Mouse (Mus musculus): Measurements from ENCODE around the gene Hdac4. TPM values are rescaled to one million over a fixed set of nuclear protein-coding genes. Genes with fewer than 3 reads are reported as not detected.
A peak's percentile ranks its signal among the peaks of the same experiment; 100 is the strongest.

Gene Hdac4
- polyA plus RNA-seq, 1 experiment: 22.6 TPM

DNA sequence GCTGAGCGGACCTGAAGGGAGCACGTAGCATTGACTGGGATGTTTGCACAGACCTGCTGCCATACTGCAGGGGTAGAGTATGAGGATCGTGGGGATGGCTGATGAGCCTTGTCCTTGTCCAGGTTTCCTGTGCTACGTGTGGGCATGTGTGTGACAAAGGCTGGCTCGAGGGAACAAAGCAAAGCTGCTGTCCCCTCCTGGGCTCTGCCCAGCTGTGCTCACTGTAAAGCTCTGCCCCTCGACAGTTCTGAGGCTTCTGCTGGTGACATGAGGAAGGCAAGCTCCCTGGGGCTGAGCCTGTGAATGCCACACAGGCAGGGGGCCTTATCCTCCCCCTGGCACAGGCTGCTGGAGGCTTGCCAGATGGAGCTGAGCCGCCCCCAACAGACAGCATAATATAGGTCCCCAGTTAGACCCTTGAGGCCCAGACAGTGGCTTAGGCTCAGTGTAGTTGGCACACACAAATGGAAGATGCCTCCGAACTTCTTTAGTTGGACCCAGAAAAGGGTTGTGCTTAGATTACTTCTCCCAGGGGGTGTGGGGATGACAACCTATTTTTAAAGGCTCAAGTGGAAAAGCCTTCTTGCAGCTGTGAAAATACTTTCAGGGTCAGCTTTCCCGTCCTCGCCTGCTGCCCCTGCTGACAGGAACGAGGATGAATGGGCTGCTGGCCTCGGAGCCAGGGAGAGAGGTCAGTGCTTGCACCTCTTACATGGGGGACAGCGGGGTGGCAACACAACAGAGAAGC is 16.7 kb upstream of the Hdac4 start:
- DNase-seq: no peak
- WGBS: 43% methylated on average over 13 of the region's 13 CpGs
- H3K4me3 ChIP-seq (replicated peaks; ENCODE audit: extremely low read depth, low read depth, low read length): no peak overlapping the region
- TF ChIP-seq CTCF (IDR thresholded peaks at IDR 0.05; ENCODE audit: insufficient read depth, low read length) (no peak), POLR2A (IDR thresholded peaks at IDR 0.05; ENCODE audit: borderline replicate concordance, extremely low read depth, low read depth, low read length) (no peak)
- peaks cover 7% of the 10 kb centered on the region for H3K4me1 ChIP-seq (ENCODE audit: control insufficient read depth, insufficient read depth, low read length)

- WGBS: 65% methylated on average over 17 of the region's 17 CpGs
- TF ChIP-seq CTCF (IDR thresholded peaks at IDR 0.05; ENCODE audit: insufficient read depth, low read length) (no peak), POLR2A (IDR thresholded peaks at IDR 0.05; ENCODE audit: borderline replicate concordance, extremely low read depth, low read depth, low read length) (no peak)
- Histone ChIP-seq H3K4me1 (ENCODE audit: control insufficient read depth, insufficient read depth, low read length) (no peaks in the 10 kb centered on the region), H3K4me3 (replicated peaks; ENCODE audit: extremely low read depth, low read depth, low read length) (no peak overlapping the region)
- DNase-seq: no peak
Measured at GRCm38 (mm10) chr1:92202639-92203352, 7.3 kb upstream of the Hdac4 start.

GRCm38 (mm10) chr1:92190463-92190862 is 5.0 kb downstream of the Hdac4 start:
- WGBS: 64% methylated on average over 3 of the region's 3 CpGs
- no peaks in the 10 kb centered on the region for H3K4me1 ChIP-seq (ENCODE audit: control insufficient read depth, insufficient read depth, low read length)
- no peak overlapping the region for H3K4me3 ChIP-seq (replicated peaks; ENCODE audit: extremely low read depth, low read depth, low read length)
- TF ChIP-seq POLR2A (IDR thresholded peaks at IDR 0.05; ENCODE audit: borderline replicate concordance, extremely low read depth, low read depth, low read length) (no peak), CTCF (IDR thresholded peaks at IDR 0.05; ENCODE audit: insufficient read depth, low read length) (no peak)
- no peak for DNase-seq

DNA sequence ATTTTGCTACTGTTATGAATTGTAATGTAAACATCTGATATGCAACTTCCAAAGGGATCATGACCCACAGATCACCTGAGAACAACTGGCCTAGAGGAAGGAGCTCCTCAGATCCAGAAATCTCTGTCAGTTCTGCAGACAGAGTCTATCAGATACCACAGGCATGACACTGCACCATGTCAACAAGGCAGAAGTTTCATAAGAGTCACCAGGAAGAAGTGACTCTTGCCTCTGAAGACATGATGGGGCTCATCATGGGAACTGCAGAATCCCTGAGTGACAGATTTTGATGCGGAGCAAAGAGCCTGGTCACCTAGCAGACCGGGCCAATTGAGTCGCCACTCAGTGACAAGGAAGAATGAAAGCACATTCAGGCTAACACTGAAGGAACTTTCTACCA is 8.4 kb downstream of the Hdac4 start:
- 95% methylated on average over 3 of the region's 3 CpGs for WGBS
- no peak for TF ChIP-seq CTCF (IDR thresholded peaks at IDR 0.05; ENCODE audit: insufficient read depth, low read length)
- no peak for TF ChIP-seq POLR2A (IDR thresholded peaks at IDR 0.05; ENCODE audit: borderline replicate concordance, extremely low read depth, low read depth, low read length)
- DNase-seq: no peak
- Histone ChIP-seq H3K4me3 (replicated peaks; ENCODE audit: extremely low read depth, low read depth, low read length) (no peak overlapping the region), H3K4me1 (ENCODE audit: control insufficient read depth, insufficient read depth, low read length) (no peaks in the 10 kb centered on the region)

DNA sequence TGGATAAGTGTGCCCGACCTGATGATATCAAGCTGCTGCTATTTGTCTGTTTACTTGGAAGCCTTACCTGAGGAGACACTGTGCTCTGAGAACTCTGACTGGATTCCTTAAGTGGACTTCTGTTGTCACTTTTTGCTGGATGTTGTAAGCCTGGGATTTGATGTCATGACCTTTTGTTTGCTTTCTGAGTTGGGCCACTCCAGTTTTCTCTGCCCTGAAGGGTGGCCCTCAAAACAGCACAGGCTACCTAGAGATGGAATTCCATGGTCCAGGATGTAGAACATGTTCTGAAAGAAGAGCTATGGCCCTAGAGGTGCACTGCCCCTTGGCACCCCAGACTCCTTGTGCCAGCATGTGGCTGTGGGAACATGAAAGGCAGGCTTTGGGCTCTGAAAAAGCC is 10.9 kb downstream of the Hdac4 start:
- Histone ChIP-seq H3K4me3 (replicated peaks; ENCODE audit: extremely low read depth, low read depth, low read length) (no peak overlapping the region), H3K4me1 (ENCODE audit: control insufficient read depth, insufficient read depth, low read length) (peaks cover 2% of the 10 kb centered on the region; the same call in 1 of the 2 replicates)
- no peak for DNase-seq
- WGBS: 66% methylated on average over 1 of the region's 1 CpGs
- TF ChIP-seq CTCF (IDR thresholded peaks at IDR 0.05; ENCODE audit: insufficient read depth, low read length) (no peak), POLR2A (IDR thresholded peaks at IDR 0.05; ENCODE audit: borderline replicate concordance, extremely low read depth, low read depth, low read length) (no peak)

GRCm38 (mm10) chr1:92183101-92183790 is 12.3 kb downstream of the Hdac4 start:
- TF ChIP-seq POLR2A (IDR thresholded peaks at IDR 0.05; ENCODE audit: borderline replicate concordance, extremely low read depth, low read depth, low read length) (no peak), CTCF (IDR thresholded peaks at IDR 0.05; ENCODE audit: insufficient read depth, low read length) (no peak)
- no peak for DNase-seq
- H3K4me1 ChIP-seq (ENCODE audit: control insufficient read depth, insufficient read depth, low read length): peaks cover 8% of the 10 kb centered on the region
- WGBS: 61% methylated on average over 5 of the region's 5 CpGs
- no peak overlapping the region for H3K4me3 ChIP-seq (replicated peaks; ENCODE audit: extremely low read depth, low read depth, low read length)

DNA sequence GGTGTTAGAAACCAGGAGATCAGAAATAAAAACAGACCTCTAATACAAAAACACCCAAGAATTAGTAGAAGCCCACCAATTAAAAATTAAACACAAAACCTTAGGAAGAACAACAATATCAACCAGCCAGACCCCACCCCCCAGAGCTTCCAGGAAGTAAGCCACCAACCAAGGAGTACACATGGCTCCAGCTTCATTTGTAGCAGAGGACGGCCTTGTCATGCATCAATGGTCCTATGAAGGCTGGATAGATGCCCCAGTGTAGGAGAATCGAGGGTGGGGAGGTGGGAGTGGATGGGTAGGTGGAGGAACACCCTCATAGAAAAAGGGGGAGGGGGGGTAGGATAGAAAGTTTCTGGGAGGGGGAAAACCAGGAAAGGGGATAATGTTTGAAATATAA is 13.5 kb downstream of the Hdac4 start:
- WGBS: 72% methylated on average over 2 of the region's 2 CpGs
- DNase-seq: no peak
- Histone ChIP-seq H3K4me1 (ENCODE audit: control insufficient read depth, insufficient read depth, low read length) (peaks cover 9% of the 10 kb centered on the region), H3K4me3 (replicated peaks; ENCODE audit: extremely low read depth, low read depth, low read length) (no peak overlapping the region)
- TF ChIP-seq CTCF (IDR thresholded peaks at IDR 0.05; ENCODE audit: insufficient read depth, low read length) (no peak), POLR2A (IDR thresholded peaks at IDR 0.05; ENCODE audit: borderline replicate concordance, extremely low read depth, low read depth, low read length) (no peak)

GRCm38 (mm10) chr1:92180141-92181137 is 15.1 kb downstream of the Hdac4 start:
- TF ChIP-seq CTCF (IDR thresholded peaks at IDR 0.05; ENCODE audit: insufficient read depth, low read length) (no peak), POLR2A (IDR thresholded peaks at IDR 0.05; ENCODE audit: borderline replicate concordance, extremely low read depth, low read depth, low read length) (peak; percentile 91)
- Histone ChIP-seq H3K4me1 (ENCODE audit: control insufficient read depth, insufficient read depth, low read length) (peaks cover 9% of the 10 kb centered on the region), H3K4me3 (replicated peaks; ENCODE audit: extremely low read depth, low read depth, low read length) (peak overlapping the region; percentile 95)
- WGBS: 2% methylated on average over 96 of the region's 97 CpGs
- DNase-seq: peak; percentile 99
